Mouse (Mus musculus) ES-Bruce4 (cell line): Measurements from ENCODE around the gene Greb1. TPM values are rescaled to one million over a fixed set of nuclear protein-coding genes. Genes with fewer than 3 reads are reported as not detected.

ENCODE experiments used
- H3K27ac ChIP-seq: 2 replicates; pipeline ENCODE4 v1.5.1; 2012; ENCODE audit warnings: low read length, inconsistent platforms; ENCODE audit not compliant: insufficient read depth
- H3K27me3 ChIP-seq: 2 replicates; pipeline ENCODE4 v1.6.1; 2012; ENCODE audit warnings: mild to moderate bottlenecking, low read length, inconsistent platforms; ENCODE audit not compliant: control insufficient read depth, poor library complexity, insufficient read depth, severe bottlenecking
- H3K36me3 ChIP-seq: 2 replicates; pipeline ENCODE4 v1.6.1; 2012; ENCODE audit warnings: inconsistent platforms, mild to moderate bottlenecking, low read length, moderate library complexity; ENCODE audit not compliant: control insufficient read depth, poor library complexity, insufficient read depth, severe bottlenecking
- H3K4me1 ChIP-seq: one replicate; pipeline ENCODE4 v1.8.1; 2011; ENCODE audit warnings: low read length; ENCODE audit not compliant: control insufficient read depth, insufficient read depth
- H3K4me3 ChIP-seq: 2 replicates; pipeline ENCODE4 v1.5.1; 2011; ENCODE audit warnings: low read depth, mild to moderate bottlenecking, low read length
- H3K9ac ChIP-seq: 2 replicates; pipeline ENCODE4 v1.6.1; 2012; ENCODE audit warnings: low read depth, mild to moderate bottlenecking, inconsistent platforms; ENCODE audit not compliant: poor library complexity, severe bottlenecking
- H3K9me3 ChIP-seq: replicated peaks from 2 replicates; pipeline ENCODE4 v1.6.1; 2012; ENCODE audit warnings: mild to moderate bottlenecking, low read length, inconsistent platforms; ENCODE audit not compliant: control insufficient read depth, poor library complexity, insufficient read depth, severe bottlenecking
- CTCF ChIP-seq: IDR thresholded peaks from one replicate; pipeline ENCODE4 v1.8.1; 2011; ENCODE audit warnings: low read depth, low read length
- EP300 ChIP-seq: IDR thresholded peaks from 2 replicates; pipeline ENCODE4 v1.6.1; 2011; ENCODE audit warnings: low read depth, low read length; ENCODE audit not compliant: insufficient read depth
- POLR2A ChIP-seq: IDR thresholded peaks from one replicate; pipeline ENCODE4 v1.8.1; 2011; ENCODE audit warnings: low read length; ENCODE audit not compliant: insufficient read depth
- polyA plus RNA-seq: library from polyadenylated mRNA; stranded (reverse); fragments of >200 nt; gene quantifications from 2 replicates; pipeline ENCODE4 v1.2.4, GENCODE M21; 2011; ENCODE audit warnings: low read depth; ENCODE audit not compliant: missing spikeins, insufficient read depth, insufficient read length

Gene Greb1
- polyA plus RNA-seq, 1 experiment, result 10.2 TPM

DNA sequence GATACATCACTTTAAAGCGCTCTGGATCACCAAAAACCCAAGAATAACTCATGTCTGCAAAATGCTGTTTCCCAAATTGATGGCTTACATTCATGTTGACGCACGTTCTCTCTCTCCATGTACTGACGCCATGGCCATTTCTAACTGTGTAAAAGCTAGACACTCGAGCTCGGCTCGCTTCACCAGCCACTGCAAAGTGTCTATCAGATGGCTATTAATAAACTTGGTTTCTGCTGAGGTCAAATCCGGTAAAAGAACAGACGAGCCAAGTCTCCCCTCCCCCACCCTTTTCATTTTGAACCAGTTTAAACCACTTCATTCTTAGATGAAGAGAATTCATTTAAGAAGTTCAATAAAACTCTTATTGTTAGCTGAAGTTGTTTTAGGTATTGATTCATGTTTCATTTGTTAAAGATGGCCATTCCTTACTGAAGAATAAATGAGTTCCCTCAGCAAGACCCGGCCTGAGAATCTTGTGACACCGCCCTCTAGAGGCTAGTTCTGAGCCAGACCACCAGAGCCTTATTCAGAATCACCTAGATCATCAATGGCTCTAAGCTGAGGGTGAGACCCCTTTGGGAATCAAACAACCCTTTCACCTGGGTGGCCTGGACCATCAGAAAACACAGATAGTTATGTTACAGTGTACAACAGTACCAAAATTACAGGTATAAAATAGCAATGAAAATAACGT lies 161.5 kb downstream of the Greb1 start:
- Histone ChIP-seq H3K9me3 (no peaks in the 10 kb centered on the region), H3K4me1 (no peaks in the 10 kb centered on the region), H3K27me3 (no peaks in the 10 kb centered on the region), H3K36me3 (no peaks in the 10 kb centered on the region), H3K9ac (no peak overlapping the region), H3K4me3 (no peak overlapping the region), H3K27ac (no peak overlapping the region)
- TF ChIP-seq POLR2A (no peak), CTCF (peak; percentile 61)

DNA sequence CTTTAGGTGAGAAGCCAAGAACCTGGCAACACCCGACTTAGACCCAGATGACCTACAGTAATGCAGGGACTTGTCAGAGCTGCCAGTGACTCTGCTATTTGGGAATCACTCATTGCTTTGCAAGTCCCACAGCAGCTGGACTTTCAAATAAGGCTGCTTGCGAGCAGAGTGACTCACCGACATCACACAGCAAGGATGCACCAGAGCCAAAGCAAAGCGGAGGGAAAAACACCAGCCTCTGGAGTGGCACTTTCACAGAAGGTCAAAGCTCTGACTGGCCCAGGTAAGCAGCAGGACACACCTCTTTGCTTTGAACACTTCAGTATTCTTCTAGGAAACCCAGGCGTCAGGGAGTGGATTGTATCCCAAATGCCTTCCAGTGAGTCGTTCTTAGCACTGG lies 164.9 kb downstream of the Greb1 start:
- no peaks in the 10 kb centered on the region for H3K27me3 ChIP-seq
- H3K4me3 ChIP-seq, result no peak overlapping the region
- no peak overlapping the region for H3K27ac ChIP-seq
- no peaks in the 10 kb centered on the region for H3K36me3 ChIP-seq
- TF ChIP-seq EP300 (no peak), CTCF (no peak), POLR2A (no peak)
- no peaks in the 10 kb centered on the region for H3K9me3 ChIP-seq
- no peaks in the 10 kb centered on the region for H3K4me1 ChIP-seq
- H3K9ac ChIP-seq, result no peak overlapping the region

DNA sequence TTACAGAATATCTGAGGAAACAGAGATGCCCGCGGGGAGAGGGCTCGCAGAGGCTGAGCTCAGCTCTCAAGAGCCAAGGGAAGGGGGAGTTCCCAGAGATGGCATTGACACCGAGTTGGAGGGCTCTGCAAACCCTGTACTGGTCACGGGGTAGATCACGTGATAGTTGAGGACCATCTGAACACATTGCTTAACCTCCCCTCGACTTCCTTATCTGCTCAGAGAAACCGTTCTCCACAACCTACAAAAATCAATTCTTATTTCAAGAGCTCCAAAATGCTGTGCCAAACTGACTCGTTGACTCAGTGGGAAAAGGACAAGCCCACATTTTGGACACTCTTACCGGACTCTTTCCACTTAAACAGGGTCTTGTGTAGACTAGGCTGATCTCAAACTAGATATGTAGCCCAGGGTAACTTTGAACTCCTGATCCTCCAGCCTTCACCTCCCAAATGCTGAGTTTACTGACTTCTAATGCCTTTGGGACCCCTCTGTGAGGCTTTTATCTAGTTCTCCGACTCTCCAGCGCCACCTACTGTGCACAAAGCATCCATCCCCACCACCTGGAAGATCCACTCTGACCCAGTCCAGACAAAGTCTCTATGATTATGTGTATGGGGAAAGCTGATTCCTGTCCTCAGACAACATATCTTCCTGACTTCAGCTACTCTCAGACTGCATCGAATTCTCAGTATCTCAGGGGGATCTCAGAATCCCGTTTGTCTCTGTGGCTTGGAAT lies 166.4 kb downstream of the Greb1 start:
- H3K9me3 ChIP-seq, result no peaks in the 10 kb centered on the region
- H3K27me3 ChIP-seq, result no peaks in the 10 kb centered on the region
- no peaks in the 10 kb centered on the region for H3K36me3 ChIP-seq
- no peak overlapping the region for H3K27ac ChIP-seq
- TF ChIP-seq CTCF (peak; percentile 74), EP300 (no peak)
- no peak overlapping the region for H3K4me3 ChIP-seq
- H3K4me1 ChIP-seq, result no peaks in the 10 kb centered on the region
- no peak overlapping the region for H3K9ac ChIP-seq

DNA sequence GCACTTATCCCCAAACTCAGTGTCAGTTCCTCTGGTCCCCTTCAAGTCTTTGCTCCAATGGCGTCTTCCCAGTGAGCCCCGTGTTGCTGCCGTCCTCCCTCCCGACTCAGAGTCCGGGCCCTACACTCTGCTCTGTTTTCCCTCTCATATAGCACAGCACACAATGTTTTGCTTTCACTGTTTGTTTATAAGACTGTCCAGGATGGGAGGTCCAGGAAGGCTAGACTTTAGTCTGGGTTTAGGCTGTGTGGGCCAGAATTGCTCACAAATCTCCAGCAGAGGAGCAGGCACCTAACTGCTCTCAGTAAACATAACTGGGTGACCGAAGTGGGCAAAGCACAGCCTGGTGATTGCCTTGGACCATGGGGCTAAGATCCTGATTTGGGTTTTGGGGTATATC lies 167.5 kb downstream of the Greb1 start:
- no peak for TF ChIP-seq EP300
- no peak for TF ChIP-seq POLR2A
- no peak for TF ChIP-seq CTCF
- Histone ChIP-seq H3K4me3 (no peak overlapping the region), H3K27ac (no peak overlapping the region), H3K4me1 (no peaks in the 10 kb centered on the region), H3K9me3 (no peaks in the 10 kb centered on the region), H3K27me3 (no peaks in the 10 kb centered on the region), H3K9ac (no peak overlapping the region), H3K36me3 (no peaks in the 10 kb centered on the region)

DNA sequence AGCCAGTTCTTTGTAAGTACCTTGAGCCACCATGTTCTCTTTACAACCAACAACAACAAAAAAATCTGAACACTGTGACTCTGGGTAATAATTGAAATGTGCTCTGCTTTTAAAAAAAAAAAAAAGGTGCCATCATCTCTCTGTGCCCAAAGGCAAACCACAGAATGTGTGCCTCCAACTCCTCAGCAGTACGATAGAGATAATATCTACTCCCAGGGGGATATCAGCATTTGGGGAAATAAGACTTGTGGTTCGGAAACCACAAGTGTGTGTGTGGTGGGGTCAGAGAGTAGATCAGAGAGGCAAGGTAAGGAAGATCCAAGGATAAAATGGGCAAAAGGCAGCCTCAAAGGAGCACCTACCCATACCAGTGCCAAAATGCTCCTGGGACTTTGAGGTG lies 169.3 kb downstream of the Greb1 start:
- Histone ChIP-seq H3K9me3 (no peaks in the 10 kb centered on the region), H3K9ac (no peak overlapping the region), H3K4me3 (no peak overlapping the region), H3K27ac (no peak overlapping the region), H3K36me3 (no peaks in the 10 kb centered on the region), H3K27me3 (no peaks in the 10 kb centered on the region), H3K4me1 (no peaks in the 10 kb centered on the region)
- TF ChIP-seq CTCF, result no peak
- no peak for TF ChIP-seq POLR2A
- no peak for TF ChIP-seq EP300

DNA sequence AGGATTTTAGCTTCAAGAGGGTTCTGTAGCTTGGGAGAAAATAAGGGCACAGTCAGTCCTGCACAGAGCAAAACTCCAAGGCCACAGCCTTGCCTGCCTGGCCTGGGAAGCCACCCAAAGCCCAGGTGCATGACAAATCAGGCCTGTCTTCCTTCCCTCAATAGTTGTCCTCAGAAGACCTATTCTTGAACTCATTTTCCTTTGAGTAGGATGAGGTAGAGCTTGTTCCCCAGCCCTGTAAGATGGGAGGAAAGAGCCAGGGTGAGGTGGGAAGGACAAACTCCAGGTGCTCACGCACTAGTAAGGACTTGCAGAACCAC lies 169.9 kb downstream of the Greb1 start:
- Histone ChIP-seq H3K9me3 (no peaks in the 10 kb centered on the region), H3K4me3 (no peak overlapping the region), H3K27me3 (no peaks in the 10 kb centered on the region), H3K4me1 (no peaks in the 10 kb centered on the region), H3K36me3 (no peaks in the 10 kb centered on the region), H3K9ac (no peak overlapping the region), H3K27ac (no peak overlapping the region)
- no peak for TF ChIP-seq CTCF
- no peak for TF ChIP-seq POLR2A
- TF ChIP-seq EP300, result no peak
